Mouse (Mus musculus): ENCODE measurements around the gene Ccnd2. TPM values are rescaled to one million over a fixed set of nuclear protein-coding genes. Genes with fewer than 3 reads are reported as not detected.

Gene Ccnd2
- total and polyA plus RNA-seq, 3 experiments = 42.4 to 255 (median 146) TPM

- Histone ChIP-seq H3K9ac (ENCODE audit: insufficient read depth, low read depth) (no peak overlapping the region), H3K9me3 (replicated peaks; ENCODE audit: low read length) (no peaks in the 10 kb centered on the region), H3K27ac (ENCODE audit: insufficient read depth, low read depth) (no peak overlapping the region), H3K27me3 (replicated peaks) (no peaks in the 10 kb centered on the region), H3K4me2 (ENCODE audit: insufficient read depth, low read depth, poor library complexity, severe bottlenecking) (no peak overlapping the region), H3K79me2 (replicated peaks; ENCODE audit: control insufficient read depth, extremely low read depth, insufficient read depth, poor library complexity, severe bottlenecking) (no peaks in the 10 kb centered on the region), H3K4me3 (replicated peaks in 1 of 3; ENCODE audit: low read depth in 2 of 3, low read length in 2 of 3, poor library complexity in 1 of 3) (no peak overlapping the region), H3K4me1 (ENCODE audit: control insufficient read depth in 1 of 2, insufficient read depth in 2 of 2) (peaks cover 1 to 7% of the 10 kb centered on the region in 2 experiments; a peak in 3 of 4 replicates), H3K36me3 (replicated peaks in 1 of 2; ENCODE audit: control insufficient read depth in 1 of 2, insufficient read depth in 1 of 2, low read length in 1 of 2) (peaks cover 33 to 57% of the 10 kb centered on the region in 2 experiments)
- in situ Hi-C loops (cut with MboI; ENCODE audit: low pct_ligation_motif_present, low pct_unique_long_range_greater_than_20kb, low sequenced_read_pairs) = no loop called here
- dilution Hi-C loops (cut with MboI; ENCODE audit: extremely low pct_ligation_motif_present, extremely low pct_unique_long_range_greater_than_20kb, low sequenced_read_pairs) = no loop called here
- TF ChIP-seq MEF2A (IDR thresholded peaks at IDR 0.05; ENCODE audit: borderline replicate concordance, low read depth, low read length) = no peak
- no peak for TF ChIP-seq POLR2A (IDR thresholded peaks at IDR 0.05; ENCODE audit: low read depth, low read length)
- TF ChIP-seq JUN (IDR thresholded peaks at IDR 0.05; ENCODE audit: insufficient read depth, low read depth, low read length) = no peak
- TF ChIP-seq KAT2A (IDR thresholded peaks at IDR 0.05; ENCODE audit: insufficient replicate concordance, low read length) = no peak
- TF ChIP-seq ZC3H11A (IDR thresholded peaks at IDR 0.05; ENCODE audit: low read depth, low read length) = no peak
- TF ChIP-seq SIN3A (IDR thresholded peaks at IDR 0.05; ENCODE audit: low read length) = no peak
- TF ChIP-seq RCOR1 (conservative IDR thresholded peaks at IDR 0.05; ENCODE audit: low read depth, low read length) = no peak
- TF ChIP-seq ZNF384 (IDR thresholded peaks at IDR 0.05; ENCODE audit: low read depth, low read length) = no peak
- no peak for TF ChIP-seq RAD21 (IDR thresholded peaks at IDR 0.05; ENCODE audit: low read depth, low read length)
- TF ChIP-seq E2F4 (IDR thresholded peaks at IDR 0.05; ENCODE audit: insufficient replicate concordance, low read depth, low read length) = no peak
- no peak for TF ChIP-seq CHD1 (IDR thresholded peaks at IDR 0.05; ENCODE audit: low read depth, low read length)
- DNase-seq (ENCODE audit: extremely low read depth) = no peak
These were observed 65.3 kb downstream of the Ccnd2 start for GRCm38 (mm10) chr6:127086739-127087138.

DNA sequence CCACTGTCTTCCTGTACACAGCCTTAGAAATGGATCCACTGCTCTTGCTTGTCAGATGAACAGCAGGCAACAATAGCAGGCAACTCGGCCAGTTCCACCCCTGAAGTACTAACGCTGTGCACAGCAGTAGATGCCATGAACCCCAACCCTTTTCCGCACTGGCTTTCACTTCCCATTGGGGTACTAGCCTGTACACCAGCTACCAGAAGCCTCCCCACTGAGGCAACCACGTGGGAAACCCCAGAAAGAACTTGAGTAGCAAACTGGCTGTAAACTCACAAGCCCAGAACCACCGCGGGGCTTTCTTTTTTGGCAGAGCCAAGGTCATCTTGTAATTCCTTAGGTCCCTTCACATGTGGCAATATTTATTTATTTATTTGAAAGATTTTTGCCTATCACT lies 70.2 kb downstream of the Ccnd2 start:
- Histone ChIP-seq H3K9ac (ENCODE audit: insufficient read depth, low read depth) (no peak overlapping the region), H3K9me3 (replicated peaks; ENCODE audit: low read length) (peaks cover 3% of the 10 kb centered on the region), H3K36me3 (replicated peaks in 1 of 2; ENCODE audit: control insufficient read depth in 1 of 2, insufficient read depth in 1 of 2, low read length in 1 of 2) (peaks cover 0 to 12% of the 10 kb centered on the region in 2 experiments), H3K27me3 (replicated peaks) (no peaks in the 10 kb centered on the region), H3K79me2 (replicated peaks; ENCODE audit: control insufficient read depth, extremely low read depth, insufficient read depth, poor library complexity, severe bottlenecking) (no peaks in the 10 kb centered on the region), H3K4me3 (replicated peaks in 1 of 3; ENCODE audit: low read depth in 2 of 3, low read length in 2 of 3, poor library complexity in 1 of 3) (no peak overlapping the region), H3K4me2 (ENCODE audit: insufficient read depth, low read depth, poor library complexity, severe bottlenecking) (peak overlapping the region; percentile 51; the same call in 1 of the 2 replicates), H3K27ac (ENCODE audit: insufficient read depth, low read depth) (no peak overlapping the region), H3K4me1 (ENCODE audit: control insufficient read depth in 1 of 2, insufficient read depth in 2 of 2) (peaks cover 4 to 10% of the 10 kb centered on the region in 2 experiments; a peak in 3 of 4 replicates)
- TF ChIP-seq ZMIZ1 (IDR thresholded peaks at IDR 0.05; ENCODE audit: low read depth, low read length) (no peak), EP300 (IDR thresholded peaks at IDR 0.05; ENCODE audit: low read length) (peak; percentile 41), MYC (IDR thresholded peaks at IDR 0.05; ENCODE audit: low read depth, low read length) (0 out of 2 replicates have a peak, but pooled peaks have one; percentile 58), HCFC1 (IDR thresholded peaks at IDR 0.05; ENCODE audit: low read depth, low read length) (no peak), SMC3 (IDR thresholded peaks at IDR 0.05; ENCODE audit: low read depth, low read length) (no peak), E2F4 (IDR thresholded peaks at IDR 0.05; ENCODE audit: insufficient replicate concordance, low read depth, low read length) (no peak), IRF4 (IDR thresholded peaks at IDR 0.05; ENCODE audit: low read depth, low read length) (peak; percentile 27; the same call in 1 of the 2 replicates), MXI1 (IDR thresholded peaks at IDR 0.05; ENCODE audit: low read depth, low read length) (no peak), NRF1 (IDR thresholded peaks at IDR 0.05; ENCODE audit: low read depth, low read length) (no peak), TCF12 (IDR thresholded peaks at IDR 0.05; ENCODE audit: low read depth, low read length) (no peak), CHD1 (IDR thresholded peaks at IDR 0.05; ENCODE audit: low read depth, low read length) (no peak), UBTF (IDR thresholded peaks at IDR 0.05; ENCODE audit: low read depth, low read length) (no peak), POLR2A (IDR thresholded peaks at IDR 0.05; ENCODE audit: low read depth, low read length) (no peak), USF1 (IDR thresholded peaks at IDR 0.05; ENCODE audit: low read depth, low read length) (no peak), RAD21 (IDR thresholded peaks at IDR 0.05; ENCODE audit: low read depth, low read length) (no peak), TBP (conservative IDR thresholded peaks at IDR 0.05; ENCODE audit: low read depth, low read length) (no peak), CHD2 (IDR thresholded peaks at IDR 0.05; ENCODE audit: low read length) (no peak), ETS1 (conservative IDR thresholded peaks at IDR 0.05; ENCODE audit: low read depth, low read length) (no peak), GABPA (IDR thresholded peaks at IDR 0.05; ENCODE audit: insufficient replicate concordance, low read depth, low read length) (no peak), JUN (IDR thresholded peaks at IDR 0.05; ENCODE audit: insufficient read depth, low read depth, low read length) (no peak), MAZ (IDR thresholded peaks at IDR 0.05; ENCODE audit: low read depth, low read length) (no peak), PAX5 (IDR thresholded peaks at IDR 0.05; ENCODE audit: low read length) (no peak), ZNF384 (IDR thresholded peaks at IDR 0.05; ENCODE audit: low read depth, low read length) (no peak)
- DNase-seq (ENCODE audit: extremely low read depth) = peak; percentile 5
- dilution Hi-C loops (cut with MboI; ENCODE audit: extremely low pct_ligation_motif_present, extremely low pct_unique_long_range_greater_than_20kb, low sequenced_read_pairs) = no loop called here
- in situ Hi-C loops (cut with MboI; ENCODE audit: low pct_ligation_motif_present, low pct_unique_long_range_greater_than_20kb, low sequenced_read_pairs) = no loop called here

Measured in CH12.LX (cell line).